Mouse (Mus musculus) CD4-positive helper T cell, adult 2 months (primary cell): ENCODE data around the gene Gapdhs.
"Not testable (repeated sequence)": the region's sequence is repeated elsewhere in the genome, so short reads cannot be mapped to it uniquely, and the experiment has no call there.

ENCODE experiments used
- DNase-seq: peaks from one replicate; pipeline ENCODE4 v3.0.0-alpha.2; 2012; ENCODE audit warnings: low read depth, missing footprints, low spot score

Gene Gapdhs

DNA sequence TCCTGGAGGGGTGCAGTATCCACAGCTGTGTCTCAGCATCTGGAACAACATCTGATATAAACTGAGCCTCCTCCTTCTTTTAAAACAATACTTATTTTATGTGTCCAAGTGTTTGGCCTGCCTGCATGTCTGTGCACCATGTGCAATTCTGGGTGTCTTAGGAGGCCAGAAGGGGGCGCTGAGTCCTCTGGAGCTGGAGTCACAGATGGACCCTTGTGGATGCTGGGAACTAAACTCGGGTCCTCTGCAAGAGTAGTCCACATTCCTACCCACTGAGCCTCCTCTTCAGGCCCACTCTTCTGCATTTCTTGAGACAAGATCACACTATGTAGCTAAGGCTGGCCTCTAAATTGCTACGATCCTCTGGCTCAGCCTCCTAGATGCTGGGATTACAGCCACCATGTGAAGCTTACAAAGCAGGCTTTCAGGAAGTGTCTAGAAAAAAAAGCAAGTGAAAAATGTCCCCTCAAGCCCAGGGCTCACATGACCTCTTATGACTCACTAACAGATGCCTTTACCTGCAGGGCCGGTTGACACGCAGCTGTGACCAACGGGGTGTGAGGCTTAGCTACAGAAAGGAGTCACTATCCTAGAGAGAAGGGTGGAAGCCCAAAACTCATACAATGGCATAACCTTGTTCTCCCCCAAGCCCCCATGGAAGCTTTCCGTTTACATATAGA, 4.2 kb upstream of the Gapdhs start:
- DNase-seq = no peak

DNA sequence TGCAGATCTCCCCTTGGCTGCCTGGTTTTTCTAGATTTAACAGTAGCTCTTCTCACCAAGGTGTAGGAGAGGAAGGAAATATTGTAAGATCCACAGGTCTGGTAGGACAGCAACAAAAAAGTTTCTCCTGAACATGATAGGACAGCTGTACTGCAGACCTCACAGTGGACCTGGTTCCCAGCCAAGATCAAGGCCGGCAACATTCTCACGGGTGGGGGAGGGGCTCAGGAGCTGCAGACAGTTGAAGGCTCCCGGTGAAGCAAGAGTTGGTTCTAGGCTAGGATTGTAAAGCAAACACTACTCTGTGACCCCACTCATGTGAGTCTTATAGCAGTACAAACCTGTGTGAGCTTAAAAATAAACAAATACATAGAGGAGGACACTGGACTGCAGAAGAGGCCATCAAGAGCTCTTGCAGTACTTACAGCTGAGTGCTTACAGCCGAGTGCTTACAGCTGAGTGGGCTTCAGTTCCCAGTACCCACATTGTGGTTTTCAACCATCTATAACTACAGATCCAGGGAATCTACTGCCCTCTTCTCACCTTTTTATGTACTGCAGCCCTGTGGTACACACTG, 629 bp upstream of the Gapdhs start:
- DNase-seq = no peak

DNA sequence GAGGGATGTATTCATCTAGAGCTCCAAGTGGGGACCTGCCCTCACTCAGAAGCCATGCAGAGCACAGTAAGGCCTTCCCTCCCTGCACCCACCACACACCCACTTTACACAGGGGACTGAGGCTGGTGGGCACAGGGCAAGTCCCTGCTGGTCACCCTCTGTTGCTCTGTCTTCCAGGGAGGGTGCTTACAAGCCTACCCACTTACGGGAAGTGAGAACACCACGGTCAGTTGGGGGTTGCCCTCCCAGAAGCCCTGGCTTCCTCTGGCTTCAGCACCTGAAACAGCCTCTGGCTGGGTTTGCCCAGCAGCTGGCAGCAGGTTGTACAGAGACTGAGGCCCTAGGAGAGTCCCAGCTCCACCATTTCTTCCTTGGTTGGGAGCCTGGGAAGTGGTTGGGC, 911 bp downstream of the Gapdhs start:
- not testable (repeated sequence) for DNase-seq

DNA sequence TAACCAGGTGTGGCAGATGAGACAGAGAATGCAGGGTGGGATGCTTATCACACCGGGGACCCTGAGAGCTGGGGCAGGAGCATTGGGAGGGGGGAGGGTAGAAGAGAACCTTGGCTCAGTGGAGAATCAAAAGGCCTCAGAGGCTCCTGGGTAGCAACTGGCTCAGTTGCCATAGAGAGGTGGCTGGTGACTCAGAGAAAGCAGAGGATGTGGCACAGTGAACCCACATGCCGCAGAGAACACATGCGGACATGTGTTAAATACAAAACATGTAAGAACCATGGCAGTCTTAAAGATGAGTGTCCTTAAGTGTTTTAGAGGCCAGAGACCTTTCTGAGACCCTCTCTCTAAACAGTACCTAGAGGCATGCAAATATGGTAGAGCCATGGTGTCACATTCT, 7.3 kb downstream of the Gapdhs start:
- no peak for DNase-seq

DNA sequence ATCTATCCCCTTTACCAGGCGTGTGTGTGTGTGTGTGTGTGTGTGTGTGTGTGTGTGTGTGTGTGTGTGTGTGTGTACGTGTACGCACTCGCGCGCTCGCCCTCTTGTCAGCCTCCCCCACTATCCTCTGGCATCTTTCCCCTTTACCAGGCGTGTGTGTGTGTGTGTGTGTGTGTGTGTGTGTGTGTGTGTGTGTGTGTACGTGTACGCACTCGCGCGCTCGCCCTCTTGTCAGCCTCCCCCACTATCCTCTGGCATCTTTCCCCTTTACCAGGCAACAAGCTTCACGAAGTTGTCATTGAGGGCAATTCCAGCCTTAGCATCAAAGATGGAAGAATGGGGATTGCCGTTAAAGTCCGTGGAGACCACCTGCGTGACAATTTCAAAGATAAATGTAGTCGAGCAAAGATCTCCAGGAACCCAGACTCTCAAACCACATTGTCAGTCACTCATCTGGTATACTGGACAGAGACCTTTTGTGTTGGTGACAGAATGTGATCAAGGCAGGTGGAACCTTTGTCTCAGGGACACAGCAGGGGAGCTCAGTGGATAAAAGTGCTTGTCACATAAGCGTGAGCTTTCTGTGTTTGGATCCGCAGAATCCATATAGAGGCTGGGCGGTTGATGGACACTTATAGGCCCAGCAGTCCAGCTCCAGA, 13.3 kb downstream of the Gapdhs start:
- DNase-seq = peak; percentile 24

DNA sequence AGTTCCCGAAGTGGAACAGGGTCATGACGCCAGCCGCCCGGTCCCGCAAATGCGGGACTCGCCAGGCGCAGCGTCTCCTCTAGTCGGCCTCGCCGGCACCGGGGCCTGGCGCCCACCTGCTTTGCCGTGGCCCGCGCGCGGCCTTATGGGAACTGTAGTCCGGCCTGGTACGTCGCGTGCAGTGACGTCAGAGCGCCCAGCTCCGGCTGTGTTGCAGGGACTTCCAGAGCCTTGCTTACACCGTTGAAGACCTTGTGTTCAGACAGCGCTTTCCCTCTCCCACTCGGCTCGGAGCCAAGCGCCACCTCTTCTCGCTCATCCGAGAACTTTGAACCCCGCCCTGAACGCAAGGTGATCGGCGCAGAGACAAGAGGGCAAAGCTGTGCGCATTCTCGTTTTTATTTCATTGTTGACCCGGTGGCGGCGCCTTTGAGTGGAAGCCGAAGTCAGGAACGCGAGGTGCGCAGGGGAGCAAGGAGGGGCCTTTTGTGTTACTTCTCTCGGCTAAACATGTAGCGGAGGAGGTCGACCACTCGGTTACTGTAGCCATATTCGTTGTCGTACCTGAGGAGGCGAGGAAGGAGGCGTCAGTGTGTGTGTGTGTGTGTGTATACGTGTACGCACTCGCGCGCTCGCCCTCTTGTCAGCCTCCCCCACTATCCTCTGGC, 14.0 kb downstream of the Gapdhs start, which contains the start of gene Tmem147:
Gene Tmem147 (minus strand): TSS at position 145 of the 668 bp plus-strand sequence.
- peak; percentile 96 for DNase-seq

DNA sequence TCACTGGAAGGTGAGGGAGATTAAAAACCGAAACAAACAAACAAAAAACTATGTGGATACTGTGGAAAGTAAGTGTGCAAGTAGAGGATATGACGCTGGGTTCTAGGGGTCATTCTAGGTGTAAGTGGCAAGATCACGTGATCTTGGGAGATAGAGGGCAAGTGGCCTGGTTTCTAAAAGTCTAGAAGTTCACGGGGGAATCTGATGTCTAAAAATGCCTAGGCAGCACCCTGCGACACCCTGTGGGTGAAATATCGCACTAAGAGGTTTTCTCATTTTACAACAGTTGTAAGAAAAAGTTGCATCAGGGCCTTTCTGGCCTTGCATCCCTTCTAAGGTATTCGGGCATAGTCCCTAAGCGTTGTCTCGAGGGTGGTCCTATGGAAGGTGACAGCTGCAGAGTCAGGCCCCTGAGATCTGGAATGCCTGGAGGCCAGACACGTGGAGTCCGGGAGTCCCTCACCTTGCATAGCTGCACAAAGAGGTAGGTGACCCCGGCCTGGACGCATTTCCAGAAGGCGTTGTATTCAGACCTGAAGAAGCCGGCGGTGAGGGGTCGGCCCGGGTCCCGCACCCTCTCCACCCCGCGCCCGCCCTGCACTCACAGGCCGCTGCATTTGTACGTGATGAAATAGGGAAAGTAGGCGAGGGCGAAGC, 14.6 kb downstream of the Gapdhs start:
- DNase-seq = peak; percentile 44

DNA sequence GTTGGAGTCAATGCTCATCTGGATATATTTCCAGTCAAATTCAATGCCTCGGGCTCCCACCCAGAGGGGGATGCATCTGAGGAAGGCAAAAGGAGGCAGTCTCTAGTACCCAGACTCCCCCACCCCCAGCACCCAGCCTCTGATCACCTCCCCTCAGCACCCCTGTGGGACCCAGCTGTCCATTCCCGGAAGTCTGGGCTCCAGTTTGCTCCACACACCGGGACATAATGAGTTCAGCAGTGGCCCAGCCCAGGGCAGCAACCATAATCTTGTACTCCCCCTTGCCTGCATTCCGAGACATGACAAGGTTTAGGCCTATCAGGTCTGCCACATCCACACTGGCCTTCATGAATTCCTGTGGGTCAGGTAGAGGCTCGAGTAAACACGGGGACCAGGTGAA, 15.3 kb downstream of the Gapdhs start:
- DNase-seq = no peak

DNA sequence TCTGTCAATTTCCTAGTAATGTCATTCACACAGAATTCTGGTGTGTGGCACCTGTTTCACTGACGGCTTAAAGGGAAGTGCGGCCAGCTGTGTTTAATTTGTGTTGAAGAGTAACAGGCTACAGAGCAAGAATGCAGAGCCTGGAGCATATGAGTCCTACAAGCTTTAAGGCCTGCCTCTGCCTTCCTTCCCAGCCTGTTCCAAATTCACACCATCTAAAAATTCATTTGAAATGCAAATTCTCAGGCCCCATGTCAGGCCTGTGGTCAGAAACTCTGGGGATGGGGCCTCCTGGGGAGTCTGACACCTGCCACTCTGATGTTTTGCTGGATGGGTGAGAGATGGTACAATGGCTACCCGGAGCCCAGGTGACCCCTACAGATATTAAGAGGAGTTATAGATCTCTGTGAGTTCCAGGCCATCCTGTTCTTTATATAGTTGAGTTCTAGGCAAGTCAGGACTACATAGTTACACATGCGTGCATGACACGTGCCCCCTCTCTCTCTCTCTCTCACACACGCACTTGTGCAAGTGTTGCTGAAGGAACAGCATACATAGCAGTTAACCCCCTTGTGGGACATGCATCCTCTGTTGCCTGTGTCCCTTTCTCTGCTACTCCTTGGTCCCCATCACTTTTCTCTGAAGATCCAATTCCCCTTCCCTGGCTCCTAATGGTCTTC, 20.1 kb downstream of the Gapdhs start:
- no peak for DNase-seq

DNA sequence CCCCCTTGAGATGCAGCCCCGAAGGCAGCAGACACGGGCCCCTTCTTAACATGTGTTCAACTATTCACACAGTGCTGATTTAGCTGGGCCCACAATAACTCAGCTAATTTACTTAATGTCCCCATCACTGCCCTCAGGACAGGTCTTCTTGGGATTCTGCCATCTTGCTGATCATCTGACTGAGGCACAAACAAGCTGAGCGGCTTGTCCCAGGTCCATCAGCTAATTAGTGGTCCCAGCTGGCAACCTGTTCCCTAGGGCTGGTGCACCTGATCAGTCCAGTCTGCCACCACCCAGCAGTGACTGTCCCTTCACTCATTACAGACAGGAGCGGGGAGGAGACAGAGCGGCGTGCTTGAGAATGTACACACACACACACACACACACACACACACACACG, 22.2 kb downstream of the Gapdhs start:
- no peak for DNase-seq

DNA sequence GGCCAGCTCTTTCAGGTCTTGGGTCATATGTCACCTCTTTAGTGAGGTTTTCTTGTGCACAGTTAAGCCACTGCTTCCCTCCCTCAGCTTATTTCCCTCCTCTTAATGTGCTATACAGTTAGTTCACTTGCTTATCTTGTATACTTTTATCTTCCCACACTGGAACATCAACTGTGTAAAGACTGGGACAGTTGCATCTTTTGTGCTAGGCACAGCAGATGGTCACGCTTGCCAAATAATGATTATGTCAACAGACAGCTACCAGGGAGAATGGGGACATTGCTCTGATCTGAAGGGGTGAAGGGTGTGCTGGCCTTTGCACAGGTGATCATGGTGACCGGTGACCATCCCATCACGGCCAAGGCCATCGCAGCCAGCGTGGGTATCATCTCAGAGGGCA, 23.8 kb downstream of the Gapdhs start:
- no peak for DNase-seq

DNA sequence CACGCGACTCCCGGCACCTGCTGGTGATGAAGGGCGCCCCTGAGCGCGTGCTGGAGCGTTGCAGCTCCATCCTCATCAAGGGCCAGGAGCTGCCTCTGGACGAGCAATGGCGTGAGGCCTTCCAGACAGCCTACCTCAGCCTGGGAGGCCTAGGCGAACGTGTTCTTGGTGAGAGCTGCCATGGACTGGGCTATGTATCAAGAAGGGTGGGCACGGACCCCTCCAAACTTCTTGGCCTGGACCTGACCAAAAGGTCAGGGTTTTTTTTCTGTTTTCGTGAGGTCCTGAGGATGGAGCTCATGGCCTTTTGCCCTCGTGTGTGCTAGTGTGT, 25.8 kb downstream of the Gapdhs start:
- no peak for DNase-seq

DNA sequence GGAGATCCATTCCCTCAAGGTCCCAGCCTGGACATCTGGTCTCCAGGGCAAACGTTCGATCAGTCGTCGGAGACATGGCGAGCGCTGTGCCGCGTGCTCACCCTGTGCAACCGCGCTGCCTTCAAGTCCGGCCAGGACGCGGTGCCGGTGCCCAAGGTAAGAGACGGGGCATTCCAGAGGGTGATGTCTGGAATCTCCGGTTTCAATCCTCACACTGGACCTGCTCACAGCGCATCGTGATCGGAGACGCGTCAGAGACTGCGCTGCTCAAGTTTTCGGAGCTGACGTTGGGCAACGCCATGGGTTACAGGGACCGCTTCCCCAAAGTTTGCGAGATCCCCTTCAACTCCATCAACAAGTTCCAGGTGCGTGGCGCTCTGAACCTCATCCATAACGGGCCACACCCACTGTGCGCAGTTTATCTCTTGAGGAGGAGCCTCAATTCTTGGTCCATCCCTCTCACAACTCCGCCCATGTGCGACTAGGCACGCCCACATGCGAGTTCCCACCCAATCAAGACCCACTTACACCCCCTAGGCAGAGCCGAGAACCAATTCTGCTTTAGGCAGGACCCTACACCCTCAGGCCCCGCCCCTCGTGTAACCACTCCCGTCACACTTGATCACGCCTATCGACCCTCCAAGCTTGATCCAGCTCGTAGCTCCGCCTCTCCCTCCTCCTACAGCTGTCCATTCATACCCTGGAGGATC, 26.3 kb downstream of the Gapdhs start:
- DNase-seq = peak; percentile 77

DNA sequence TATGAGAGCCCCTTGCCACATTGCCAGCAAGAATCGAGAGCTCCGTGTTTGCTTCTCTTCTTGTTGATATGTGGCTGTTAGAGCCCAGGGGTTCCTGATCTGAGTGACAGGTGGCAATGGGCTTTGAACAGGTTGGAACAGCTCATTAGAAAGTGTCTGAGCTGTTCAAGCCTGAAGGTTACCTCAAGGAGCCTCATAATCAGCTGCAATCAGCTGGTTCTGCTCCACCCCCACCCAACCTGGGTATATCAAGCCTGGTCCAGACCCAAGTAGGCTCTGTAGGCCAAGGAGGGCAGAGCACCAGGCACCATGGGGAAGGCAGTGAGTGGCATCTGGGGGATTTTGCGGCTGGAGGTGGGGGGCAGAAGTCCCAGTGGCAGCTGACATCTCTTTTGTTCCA, 31.5 kb downstream of the Gapdhs start, which contains the start of gene Atp4a:
Gene Atp4a (plus strand): TSS at position 268 of the 400 bp plus-strand sequence.
- no peak for DNase-seq

DNA sequence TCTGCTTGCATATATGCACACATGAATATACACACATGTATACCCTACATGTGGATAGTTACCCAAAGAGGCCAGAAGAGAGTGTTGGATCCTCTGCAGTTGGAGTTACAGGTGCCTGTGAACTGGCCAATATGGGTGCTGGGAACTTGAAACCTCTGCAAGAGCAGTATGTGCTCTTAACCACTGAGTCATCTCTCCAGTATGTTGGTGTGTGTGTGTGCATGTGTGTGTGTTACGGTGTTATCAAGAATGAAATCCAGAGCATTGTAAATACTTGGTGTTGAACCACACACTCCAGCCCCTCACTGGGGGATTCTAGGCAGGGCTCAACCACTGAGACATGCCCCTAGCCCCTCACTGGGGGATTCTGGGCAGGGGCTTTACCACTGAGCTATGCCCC, 36.0 kb downstream of the Gapdhs start:
- no peak for DNase-seq

DNA sequence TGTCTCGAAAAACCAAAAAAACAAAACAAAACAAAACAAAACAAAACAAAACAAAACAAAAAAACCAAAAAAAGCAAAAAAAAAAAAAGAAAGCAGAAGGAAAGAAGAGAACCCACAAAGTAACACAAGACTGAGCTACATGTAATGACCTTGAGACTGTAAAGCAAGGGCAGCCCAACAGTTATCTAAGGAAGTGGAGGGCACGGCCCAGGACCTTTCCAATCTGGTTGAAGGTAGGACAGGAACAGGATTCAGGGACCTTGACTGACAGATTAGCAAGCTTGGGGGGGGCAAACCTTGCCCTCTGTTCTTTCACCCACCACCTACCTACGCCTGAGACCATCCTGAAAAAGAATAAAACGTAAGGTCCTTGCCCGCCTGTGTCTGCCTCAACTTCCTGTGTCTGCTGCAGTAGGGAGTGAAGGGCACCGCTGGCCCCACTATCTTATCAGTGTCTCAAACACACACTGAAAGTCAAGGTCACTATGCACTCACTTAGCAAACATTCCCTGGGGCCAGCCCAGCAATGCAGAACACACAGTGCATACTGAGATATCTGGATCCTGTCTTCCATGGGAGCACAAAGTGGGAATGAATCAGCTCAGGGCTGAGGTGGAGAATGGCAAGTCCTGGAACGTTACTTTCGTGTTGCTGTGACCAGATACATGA, 37.1 kb downstream of the Gapdhs start:
- no peak for DNase-seq

DNA sequence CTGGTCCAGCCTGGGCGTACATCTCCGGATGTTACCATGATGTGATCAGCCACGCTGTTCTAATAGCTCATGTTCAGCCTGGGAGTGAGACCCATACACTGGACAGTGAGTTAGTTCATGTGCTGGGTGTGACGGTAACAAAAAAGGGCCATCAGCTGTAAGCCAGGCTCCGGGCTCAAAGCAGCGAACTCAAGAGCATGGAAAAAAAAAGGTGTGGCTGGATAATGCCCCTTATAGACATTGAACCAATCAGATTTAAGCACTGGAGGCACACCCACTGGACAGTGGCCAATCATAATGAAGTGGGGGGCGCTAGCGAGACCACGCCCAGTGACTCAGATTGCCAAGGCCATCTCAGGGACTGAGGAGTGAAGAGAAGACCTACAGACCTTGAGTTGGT, 44.9 kb downstream of the Gapdhs start, which contains the start of gene 2200002J24Rik:
Gene 2200002J24Rik (plus strand): TSS at position 338 of the 400 bp plus-strand sequence.
- no peak for DNase-seq

DNA sequence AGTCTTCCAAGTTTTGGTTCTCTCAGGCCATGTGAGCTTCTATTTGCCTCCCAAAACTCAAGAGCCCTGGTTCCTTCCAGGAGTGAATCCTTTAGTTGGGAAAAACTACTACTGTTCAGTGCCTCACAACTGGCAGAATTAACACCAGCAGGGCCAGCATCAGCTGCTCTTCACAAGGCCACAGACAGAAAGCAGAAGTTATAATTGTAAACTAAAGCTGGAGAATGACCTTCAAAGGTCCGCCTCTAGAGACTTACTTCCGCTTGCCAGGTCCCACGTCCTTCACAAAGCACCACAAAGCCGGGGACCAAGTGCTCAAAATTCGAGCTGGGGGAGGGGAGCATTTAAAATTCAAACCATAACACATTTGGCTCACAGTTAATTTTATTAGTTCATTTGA, 45.4 kb downstream of the Gapdhs start:
- DNase-seq = no peak

DNA sequence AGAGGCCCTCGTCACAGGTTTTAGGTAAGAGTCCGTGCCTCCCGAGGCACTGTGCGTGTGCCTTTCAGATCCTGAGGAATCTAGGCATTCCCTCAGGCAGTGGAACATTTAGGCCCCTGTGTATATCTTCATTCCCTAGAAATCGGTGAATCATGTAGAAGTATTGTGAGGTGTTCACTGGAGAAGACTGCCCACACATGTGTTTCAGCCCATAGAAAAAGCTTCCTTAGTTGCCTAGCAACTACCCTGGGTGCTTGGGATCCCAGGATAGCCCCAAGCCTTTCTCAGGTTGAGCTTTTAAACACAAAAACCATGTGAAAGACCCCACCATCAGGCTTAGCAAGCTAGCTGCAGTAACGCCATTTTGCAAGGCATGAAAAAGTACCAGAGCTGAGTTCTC, 55.2 kb downstream of the Gapdhs start:
- DNase-seq = no peak

DNA sequence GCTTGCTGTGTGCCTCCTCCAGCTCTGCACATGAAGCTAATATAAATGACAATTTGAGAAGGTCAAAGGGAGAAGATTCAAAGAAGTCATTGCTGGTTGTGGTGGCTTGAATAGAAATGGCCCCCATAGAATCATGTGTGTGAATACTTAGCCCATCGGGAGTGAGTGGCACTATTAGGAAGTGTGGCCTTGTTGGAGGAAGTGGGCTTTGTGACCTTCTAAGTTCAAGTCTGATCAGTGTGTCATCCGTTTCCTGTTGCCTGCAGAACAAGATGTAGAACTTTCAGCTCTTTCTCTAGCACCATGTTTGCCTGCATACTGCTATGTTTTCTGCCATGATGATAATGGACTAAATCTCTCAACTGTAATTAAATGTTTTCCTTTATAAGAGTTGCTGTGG, 60.1 kb downstream of the Gapdhs start:
- DNase-seq = no peak
